In genomic region chr8:105356681-105357080, GRCm38 (mm10) we compare ENCODE assay signal across 16 mouse cellular contexts. TPM values are rescaled to one million over a fixed set of nuclear protein-coding genes. Genes with fewer than 3 reads are reported as not detected.
"Had no signal": no experiment of that assay in that cellular context is flagged by ENCODE, and none has a peak within 500 bp of the region (broad histone marks: within the 10 kb centered on the region; RNA-seq: fewer than 3 reads in every experiment).

No protein-coding gene starts in this region.

- H3K4me2 ChIP-seq: lung, embryonic 15.5 days; midbrain, embryonic 11.5 days; midbrain, embryonic 13.5 days; midbrain, embryonic 15.5 days; neural tube, embryonic 12.5 days; stomach, embryonic 15.5 days had no signal

- H3K27me3 ChIP-seq: lung, embryonic 15.5 days; midbrain, embryonic 13.5 days; midbrain, embryonic 15.5 days; neural tube, embryonic 12.5 days; stomach, embryonic 15.5 days had no signal

- H3K36me3 ChIP-seq: stomach, embryonic 15.5 days had no signal

- H3K4me3 ChIP-seq: lung, embryonic 15.5 days; megakaryocyte, embryonic 14.5 days; midbrain, embryonic 13.5 days; midbrain, embryonic 15.5 days; neural tube, embryonic 12.5 days; stomach, embryonic 15.5 days had no signal

- H3K4me1 ChIP-seq: midbrain, embryonic 13.5 days; midbrain, embryonic 15.5 days; neural tube, embryonic 12.5 days had no signal

- H3K27ac ChIP-seq: lung, embryonic 15.5 days; macrophage; midbrain, embryonic 13.5 days; midbrain, embryonic 15.5 days; neural tube, embryonic 12.5 days; stomach, embryonic 15.5 days had no signal

- ATAC-seq: lung, postnatal 0 days; midbrain, embryonic 13.5 days; midbrain, embryonic 15.5 days had no signal

- H3K9ac ChIP-seq: lung, embryonic 15.5 days; midbrain, embryonic 13.5 days; midbrain, embryonic 15.5 days; neural tube, embryonic 12.5 days; stomach, embryonic 15.5 days had no signal

- H3K9me3 ChIP-seq: lung, embryonic 15.5 days; megakaryocyte, embryonic 14.5 days; midbrain, embryonic 13.5 days; midbrain, embryonic 15.5 days; neural tube, embryonic 12.5 days; stomach, embryonic 15.5 days had no signal

- DNase-seq: lung, adult 2 months; lung, postnatal 14 days; lung, postnatal 36 days; right cerebral cortex, postnatal 14 days; thymus, adult 18-20 months; thymus, postnatal 14 days; thymus, postnatal 36 days had no signal

RNA-seq across cellular contexts. Expression of gene Plekhg4, which starts 16.4 kb away (rescaled TPM):
- polyA plus RNA-seq: macrophage had no signal
